Mouse (Mus musculus): ENCODE data around the gene Lhfpl2. TPM values are rescaled to one million over a fixed set of nuclear protein-coding genes. Genes with fewer than 3 reads are reported as not detected.

Lhfpl2 gene
- polyA plus RNA-seq, 1 experiment from 2014 or later, result 21.0 TPM

GRCm38 (mm10) chr13:94180477-94181420 lies 123.2 kb downstream of the Lhfpl2 start:
- no peak overlapping the region for H3K27ac ChIP-seq
- DNase-seq (ENCODE audit: extremely low spot score, low spot score), result no peak
- H3K9me3 ChIP-seq, result no peaks in the 10 kb centered on the region
- peaks cover 48% of the 10 kb centered on the region for H3K27me3 ChIP-seq (ENCODE audit: poor library complexity, severe bottlenecking)
- no peak overlapping the region for H3K4me3 ChIP-seq
- 93% methylated on average over 5 of the region's 5 CpGs for WGBS
- H3K4me1 ChIP-seq, result peaks cover 15% of the 10 kb centered on the region
- peaks cover 10% of the 10 kb centered on the region for H3K36me3 ChIP-seq (replicated peaks)

GRCm38 (mm10) chr13:94182026-94182425 lies 124.4 kb downstream of the Lhfpl2 start:
- H3K4me3 ChIP-seq, result no peak overlapping the region
- H3K27me3 ChIP-seq (ENCODE audit: poor library complexity, severe bottlenecking), result peaks cover 48% of the 10 kb centered on the region
- H3K9me3 ChIP-seq, result no peaks in the 10 kb centered on the region
- peaks cover 9% of the 10 kb centered on the region for H3K36me3 ChIP-seq (replicated peaks)
- DNase-seq (ENCODE audit: extremely low spot score, low spot score), result no peak
- 89% methylated on average over 5 of the region's 5 CpGs for WGBS
- H3K27ac ChIP-seq, result no peak overlapping the region
- peaks cover 25% of the 10 kb centered on the region for H3K4me1 ChIP-seq

GRCm38 (mm10) chr13:94183372-94184021 lies 125.9 kb downstream of the Lhfpl2 start:
- Histone ChIP-seq H3K27me3 (ENCODE audit: poor library complexity, severe bottlenecking) (peaks cover 48% of the 10 kb centered on the region), H3K4me3 (no peak overlapping the region), H3K27ac (no peak overlapping the region), H3K9me3 (no peaks in the 10 kb centered on the region), H3K36me3 (replicated peaks) (peaks cover 6% of the 10 kb centered on the region; the same call in 1 of the 2 replicates), H3K4me1 (peaks cover 35% of the 10 kb centered on the region)
- WGBS, result 93% methylated on average over 8 of the region's 8 CpGs
- DNase-seq (ENCODE audit: extremely low spot score, low spot score), result no peak

- Histone ChIP-seq H3K4me1 (peaks cover 40% of the 10 kb centered on the region), H3K27ac (no peak overlapping the region), H3K36me3 (replicated peaks) (peaks cover 6% of the 10 kb centered on the region; the same call in 1 of the 2 replicates), H3K27me3 (ENCODE audit: poor library complexity, severe bottlenecking) (peaks cover 48% of the 10 kb centered on the region), H3K4me3 (no peak overlapping the region), H3K9me3 (no peaks in the 10 kb centered on the region)
- DNase-seq (ENCODE audit: extremely low spot score, low spot score), result no peak
- WGBS, result 91% methylated on average over 10 of the region's 10 CpGs
Measured at GRCm38 (mm10) chr13:94184726-94185456, 127.3 kb downstream of the Lhfpl2 start.

GRCm38 (mm10) chr13:94185631-94186030 lies 128.0 kb downstream of the Lhfpl2 start:
- WGBS, result 89% methylated on average over 5 of the region's 6 CpGs
- no peak overlapping the region for H3K27ac ChIP-seq
- H3K4me3 ChIP-seq, result no peak overlapping the region
- peaks cover 6% of the 10 kb centered on the region; the same call in 1 of the 2 replicates for H3K36me3 ChIP-seq (replicated peaks)
- H3K9me3 ChIP-seq, result no peaks in the 10 kb centered on the region
- peaks cover 52% of the 10 kb centered on the region for H3K27me3 ChIP-seq (ENCODE audit: poor library complexity, severe bottlenecking)
- DNase-seq (ENCODE audit: extremely low spot score, low spot score), result no peak
- H3K4me1 ChIP-seq, result peaks cover 43% of the 10 kb centered on the region

- peak overlapping the region; percentile 66 for H3K27ac ChIP-seq
- 14% methylated on average over 10 of the region's 10 CpGs for WGBS
- peaks cover 52% of the 10 kb centered on the region for H3K4me1 ChIP-seq
- no peak overlapping the region for H3K4me3 ChIP-seq
- peaks cover 69% of the 10 kb centered on the region for H3K27me3 ChIP-seq (ENCODE audit: poor library complexity, severe bottlenecking)
- peaks cover 22% of the 10 kb centered on the region for H3K36me3 ChIP-seq (replicated peaks)
- peak; percentile 52 for DNase-seq (ENCODE audit: extremely low spot score, low spot score)
- no peaks in the 10 kb centered on the region for H3K9me3 ChIP-seq
Measured at GRCm38 (mm10) chr13:94188200-94189086, 130.8 kb downstream of the Lhfpl2 start.

- Histone ChIP-seq H3K36me3 (replicated peaks) (peaks cover 17% of the 10 kb centered on the region), H3K9me3 (no peaks in the 10 kb centered on the region), H3K27me3 (ENCODE audit: poor library complexity, severe bottlenecking) (peaks cover 52% of the 10 kb centered on the region), H3K4me1 (peaks cover 56% of the 10 kb centered on the region), H3K4me3 (no peak overlapping the region), H3K27ac (0 out of 2 replicates have a peak overlapping the region, but pooled peaks have one; percentile 42)
- DNase-seq (ENCODE audit: extremely low spot score, low spot score), result no peak
- 87% methylated on average over 1 of the region's 1 CpGs for WGBS
Measured at GRCm38 (mm10) chr13:94190386-94190785, 132.8 kb downstream of the Lhfpl2 start.

GRCm38 (mm10) chr13:94193227-94193626 lies 135.6 kb downstream of the Lhfpl2 start:
- 93% methylated on average over 4 of the region's 4 CpGs for WGBS
- Histone ChIP-seq H3K4me3 (no peak overlapping the region), H3K9me3 (no peaks in the 10 kb centered on the region), H3K27me3 (ENCODE audit: poor library complexity, severe bottlenecking) (peaks cover 29% of the 10 kb centered on the region), H3K4me1 (peaks cover 32% of the 10 kb centered on the region), H3K36me3 (replicated peaks) (peaks cover 30% of the 10 kb centered on the region), H3K27ac (no peak overlapping the region)
- DNase-seq (ENCODE audit: extremely low spot score, low spot score), result no peak

- no peak overlapping the region for H3K4me3 ChIP-seq
- 90% methylated on average over 6 of the region's 6 CpGs for WGBS
- H3K4me1 ChIP-seq, result peaks cover 4% of the 10 kb centered on the region; the same call in 1 of the 2 replicates
- H3K27me3 ChIP-seq (ENCODE audit: poor library complexity, severe bottlenecking), result no peaks in the 10 kb centered on the region
- no peaks in the 10 kb centered on the region for H3K9me3 ChIP-seq
- DNase-seq (ENCODE audit: extremely low spot score, low spot score), result no peak
- no peak overlapping the region for H3K27ac ChIP-seq
- H3K36me3 ChIP-seq (replicated peaks), result peaks cover 15% of the 10 kb centered on the region; the same call in 1 of the 2 replicates
Measured at GRCm38 (mm10) chr13:94198616-94199015, 141.0 kb downstream of the Lhfpl2 start.

- Histone ChIP-seq H3K4me1 (0 out of 2 replicates have a peak, but pooled peaks cover under 1% of the 10 kb centered on the region), H3K9me3 (no peaks in the 10 kb centered on the region), H3K27me3 (ENCODE audit: poor library complexity, severe bottlenecking) (peaks cover 5% of the 10 kb centered on the region; the same call in 1 of the 2 replicates), H3K4me3 (no peak overlapping the region), H3K27ac (no peak overlapping the region), H3K36me3 (replicated peaks) (peaks cover 18% of the 10 kb centered on the region; the same call in 1 of the 2 replicates)
- 86% methylated on average over 8 of the region's 8 CpGs for WGBS
- no peak for DNase-seq (ENCODE audit: extremely low spot score, low spot score)
Measured at GRCm38 (mm10) chr13:94199829-94200228, 142.2 kb downstream of the Lhfpl2 start.

- H3K27ac ChIP-seq, result no peak overlapping the region
- peaks cover 5% of the 10 kb centered on the region; the same call in 1 of the 2 replicates for H3K27me3 ChIP-seq (ENCODE audit: poor library complexity, severe bottlenecking)
- DNase-seq (ENCODE audit: extremely low spot score, low spot score), result no peak
- 0 out of 2 replicates have a peak, but pooled peaks cover 4% of the 10 kb centered on the region for H3K4me1 ChIP-seq
- 14% methylated on average over 6 of the region's 6 CpGs for WGBS
- peaks cover 6% of the 10 kb centered on the region; the same call in 1 of the 2 replicates for H3K9me3 ChIP-seq
- peaks cover 26% of the 10 kb centered on the region for H3K36me3 ChIP-seq (replicated peaks)
- no peak overlapping the region for H3K4me3 ChIP-seq
Measured at GRCm38 (mm10) chr13:94205234-94205633, 147.6 kb downstream of the Lhfpl2 start.
